Mouse (Mus musculus) intestine, embryonic 15.5 days (tissue): ENCODE results near the gene Piwil4. TPM values are rescaled to one million over a fixed set of nuclear protein-coding genes. Genes with fewer than 3 reads are reported as not detected.
"Not testable (repeated sequence)": the region's sequence is repeated elsewhere in the genome, so short reads cannot be mapped to it uniquely, and the experiment has no call there.

Experiments
- ATAC-seq: fragments of 200-750 bp; cut with Nextera tagmentation; 2 replicates; pipeline ENCODE4 v1.8.0; 2017; ENCODE audit warnings: moderate TSS enrichment, moderate library complexity
- H3K27ac ChIP-seq: fragments of 300-500 bp; sonication (generic); 2 replicates; pipeline ENCODE4 v1.5.1; 2015; ENCODE audit warnings: mild to moderate bottlenecking, inconsistent platforms
- H3K27me3 ChIP-seq: fragments of 300-500 bp; sonication (generic); replicated peaks from 2 replicates; pipeline ENCODE4 v1.6.1; 2015; ENCODE audit warnings: inconsistent platforms
- H3K36me3 ChIP-seq: fragments of 300-500 bp; sonication (generic); 2 replicates; pipeline ENCODE4 v1.6.1; 2015; ENCODE audit warnings: inconsistent platforms
- H3K4me1 ChIP-seq: fragments of 300-500 bp; sonication (generic); replicated peaks from 2 replicates; pipeline ENCODE4 v1.6.1; 2015; ENCODE audit warnings: inconsistent platforms
- H3K4me2 ChIP-seq: fragments of 300-500 bp; sonication (generic); replicated peaks from 2 replicates; pipeline ENCODE4 v1.6.1; 2015; ENCODE audit warnings: mild to moderate bottlenecking, inconsistent platforms
- H3K4me3 ChIP-seq: fragments of 300-500 bp; sonication (generic); replicated peaks from 2 replicates; pipeline ENCODE4 v1.5.1; 2015; ENCODE audit warnings: inconsistent platforms
- H3K9ac ChIP-seq: fragments of 300-500 bp; sonication (generic); 2 replicates; pipeline ENCODE4 v1.6.1; 2015; ENCODE audit warnings: inconsistent platforms
- H3K9me3 ChIP-seq: fragments of 300-500 bp; sonication (generic); 2 replicates; pipeline ENCODE4 v1.6.1; 2016; ENCODE audit warnings: inconsistent platforms
- WGBS: fragments of 180-500 bp; shearing (Covaris S2); methylation state at CpG from one replicate; pipeline ENCODE4 v1.1.7; 2015; 5-methylcytosine and 5-hydroxymethylcytosine counted together
- polyA plus RNA-seq: library from polyadenylated mRNA; unstranded; fragments of >200 nt; fragmentation: Nextera tagmentation; extraction: Ambion mirVana; gene quantifications from 2 replicates; pipeline ENCODE4 v1.2.1, GENCODE M21; 2015

The Piwil4 gene
- polyA plus RNA-seq, 1 experiment from 2014 or later = 0.20 TPM

DNA sequence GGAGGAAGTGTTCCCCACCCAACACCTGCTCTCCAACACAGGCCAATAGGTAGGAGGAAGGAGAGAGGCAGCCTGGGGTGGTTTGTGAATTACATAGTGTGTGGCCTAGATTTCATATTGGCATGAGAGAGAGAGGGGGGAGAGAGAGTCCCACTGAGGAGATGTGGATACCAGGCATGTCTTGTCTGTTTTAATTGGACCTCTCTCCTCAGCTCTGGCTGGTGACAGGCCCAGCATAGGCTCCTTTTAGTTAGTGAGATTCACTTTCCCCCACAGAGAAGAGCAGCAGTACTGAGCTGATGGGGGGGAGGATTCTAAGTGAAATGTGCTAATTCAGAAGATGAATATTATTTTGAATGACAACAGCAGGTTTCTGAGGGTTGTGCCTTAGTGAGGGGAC is 57.8 kb downstream of the Piwil4 start:
- no peak for ATAC-seq
- no peak overlapping the region for H3K9ac ChIP-seq

DNA sequence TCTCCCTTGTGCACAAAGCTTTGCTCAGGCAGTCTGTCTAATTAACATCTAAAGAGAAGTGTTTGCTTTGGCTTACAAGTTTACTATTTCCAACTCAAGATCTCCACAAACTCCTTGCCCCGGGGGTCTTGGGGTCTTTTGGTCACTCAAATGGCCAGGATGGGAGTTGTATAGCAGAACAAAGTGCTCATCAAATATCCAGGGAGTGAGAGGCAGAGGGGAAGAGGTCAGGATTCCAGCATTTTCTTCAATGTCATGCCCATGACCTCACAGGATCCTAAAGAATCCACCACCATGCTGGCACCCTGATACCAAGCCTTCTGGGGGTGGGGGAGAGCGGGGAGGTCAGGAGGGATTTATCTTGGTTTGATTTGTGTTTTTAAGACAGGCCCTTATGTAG is 59.9 kb downstream of the Piwil4 start:
- H3K27ac ChIP-seq = no peak overlapping the region
- no peak for ATAC-seq
- 50% methylated on average over 2 of the region's 2 CpGs for WGBS
- H3K9ac ChIP-seq = no peak overlapping the region
- H3K9me3 ChIP-seq = no peaks in the 10 kb centered on the region
- H3K27me3 ChIP-seq = no peaks in the 10 kb centered on the region
- H3K4me1 ChIP-seq = peaks cover 4% of the 10 kb centered on the region; the same call in 1 of the 2 replicates
- H3K4me3 ChIP-seq = no peak overlapping the region
- H3K36me3 ChIP-seq = no peaks in the 10 kb centered on the region
- H3K4me2 ChIP-seq = no peak overlapping the region

More for the DNA sequence above, 57.8 kb downstream of the Piwil4 start:
- H3K4me1 ChIP-seq = no peaks in the 10 kb centered on the region
- no peak overlapping the region for H3K4me2 ChIP-seq
- no peaks in the 10 kb centered on the region for H3K36me3 ChIP-seq
- H3K9me3 ChIP-seq = no peaks in the 10 kb centered on the region
- no peak overlapping the region for H3K27ac ChIP-seq
- no peaks in the 10 kb centered on the region for H3K27me3 ChIP-seq
- no peak overlapping the region for H3K4me3 ChIP-seq

DNA sequence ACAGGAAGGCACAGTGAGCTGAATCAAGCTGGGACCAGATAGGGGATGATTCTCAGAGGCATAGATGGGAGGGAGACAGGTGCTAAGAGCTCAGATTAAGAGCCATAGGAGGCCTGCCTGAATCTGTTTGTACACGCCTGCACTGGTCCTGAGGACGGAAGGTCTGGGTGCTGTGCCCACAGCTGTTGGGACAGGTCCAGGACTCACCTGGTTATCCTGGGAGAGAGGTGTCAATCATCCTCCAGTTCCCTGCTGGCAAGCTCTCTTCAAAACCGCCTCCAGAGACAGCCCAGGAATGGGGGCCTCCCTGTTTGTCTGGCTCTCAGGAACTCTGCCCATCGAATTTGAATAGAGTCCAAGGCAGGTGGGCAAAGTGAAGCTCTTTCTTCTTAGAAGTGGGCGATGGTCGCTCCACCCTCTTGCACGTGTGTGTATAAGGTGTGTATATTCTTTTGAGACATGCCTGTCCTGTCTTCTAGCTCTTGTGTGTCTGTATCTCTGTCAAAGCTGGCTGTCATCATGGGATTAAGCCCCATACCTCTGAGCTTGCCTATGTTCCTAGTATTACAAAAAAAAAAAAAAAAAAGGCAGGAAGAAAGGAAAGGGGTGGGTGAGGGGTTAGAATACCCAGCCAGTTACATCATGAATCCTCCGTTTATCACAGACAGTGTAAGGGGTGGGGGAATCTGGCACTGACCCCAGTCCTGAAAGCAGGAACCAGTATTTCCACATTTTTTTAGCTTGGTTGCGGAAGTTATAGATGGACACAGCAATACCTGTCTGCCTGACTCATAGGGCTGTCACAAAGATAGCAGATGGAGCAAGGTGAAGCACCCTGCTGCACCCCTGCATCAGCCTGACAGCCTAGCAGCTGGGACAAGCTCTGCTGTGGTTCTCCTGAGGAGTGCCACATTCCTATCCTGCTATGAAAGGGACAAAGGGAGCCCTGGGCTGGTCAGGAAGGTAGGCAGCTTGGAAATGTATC is 64.5 kb downstream of the Piwil4 start:
- H3K4me1 ChIP-seq = peaks cover 4% of the 10 kb centered on the region; the same call in 1 of the 2 replicates
- ATAC-seq = peak; percentile 94
- H3K27ac ChIP-seq = no peak overlapping the region
- no peaks in the 10 kb centered on the region for H3K27me3 ChIP-seq
- H3K36me3 ChIP-seq = no peaks in the 10 kb centered on the region
- no peak overlapping the region for H3K4me3 ChIP-seq
- 46% methylated on average over 9 of the region's 9 CpGs for WGBS
- H3K4me2 ChIP-seq = no peak overlapping the region
- H3K9me3 ChIP-seq = no peaks in the 10 kb centered on the region
- H3K9ac ChIP-seq = no peak overlapping the region

DNA sequence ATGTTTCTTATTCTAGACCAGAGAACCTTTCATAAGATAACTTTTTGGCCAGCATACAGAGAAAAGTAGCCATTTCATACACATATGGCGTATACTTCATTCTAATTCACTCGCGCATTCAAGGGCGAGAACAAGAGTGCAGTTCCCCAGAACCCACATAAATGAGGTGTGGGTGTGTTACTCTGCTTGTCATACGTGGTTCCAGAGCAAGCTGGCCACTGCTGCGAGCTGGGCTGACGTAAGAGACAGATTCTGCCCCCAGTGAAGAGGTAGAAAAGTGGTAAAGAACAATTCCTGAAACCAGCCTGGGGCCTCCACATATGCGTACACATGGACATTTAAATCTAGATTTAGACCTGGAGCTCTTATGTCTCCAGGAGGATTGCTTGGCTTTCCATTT is 66.0 kb downstream of the Piwil4 start:
- WGBS = 86% methylated on average over 8 of the region's 8 CpGs
- no peak overlapping the region for H3K27ac ChIP-seq
- no peak overlapping the region for H3K4me2 ChIP-seq
- no peak for ATAC-seq
- no peaks in the 10 kb centered on the region for H3K36me3 ChIP-seq
- no peaks in the 10 kb centered on the region for H3K27me3 ChIP-seq
- H3K9ac ChIP-seq = no peak overlapping the region
- H3K4me1 ChIP-seq = peaks cover 4% of the 10 kb centered on the region; the same call in 1 of the 2 replicates
- no peaks in the 10 kb centered on the region for H3K9me3 ChIP-seq
- H3K4me3 ChIP-seq = no peak overlapping the region

DNA sequence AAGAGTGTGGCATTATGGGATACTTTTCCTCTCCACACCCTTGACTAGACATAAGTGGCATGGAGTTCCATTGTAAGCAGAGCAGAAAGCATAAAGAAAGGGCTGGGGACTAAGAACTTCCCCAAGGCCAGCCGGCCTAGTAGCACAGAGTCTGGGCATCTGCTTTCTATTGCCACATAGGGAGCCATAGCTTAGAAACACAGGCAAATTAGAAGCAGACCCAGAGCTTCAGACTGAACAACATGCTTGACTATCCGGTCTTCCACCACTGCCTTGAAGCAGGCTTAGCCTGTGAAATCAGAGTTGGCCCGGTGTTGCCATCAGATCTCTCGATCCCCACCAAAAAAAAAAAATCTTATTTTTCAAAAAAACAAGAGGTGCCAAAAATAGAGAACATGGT is 67.4 kb downstream of the Piwil4 start:
- ATAC-seq = no peak
- no peak overlapping the region for H3K27ac ChIP-seq
- H3K36me3 ChIP-seq = no peaks in the 10 kb centered on the region
- peaks cover 4% of the 10 kb centered on the region; the same call in 1 of the 2 replicates for H3K4me1 ChIP-seq
- no peak overlapping the region for H3K4me2 ChIP-seq
- H3K27me3 ChIP-seq = no peaks in the 10 kb centered on the region
- no peaks in the 10 kb centered on the region for H3K9me3 ChIP-seq
- no peak overlapping the region for H3K9ac ChIP-seq
- H3K4me3 ChIP-seq = no peak overlapping the region
- WGBS = 88% methylated on average over 4 of the region's 4 CpGs

DNA sequence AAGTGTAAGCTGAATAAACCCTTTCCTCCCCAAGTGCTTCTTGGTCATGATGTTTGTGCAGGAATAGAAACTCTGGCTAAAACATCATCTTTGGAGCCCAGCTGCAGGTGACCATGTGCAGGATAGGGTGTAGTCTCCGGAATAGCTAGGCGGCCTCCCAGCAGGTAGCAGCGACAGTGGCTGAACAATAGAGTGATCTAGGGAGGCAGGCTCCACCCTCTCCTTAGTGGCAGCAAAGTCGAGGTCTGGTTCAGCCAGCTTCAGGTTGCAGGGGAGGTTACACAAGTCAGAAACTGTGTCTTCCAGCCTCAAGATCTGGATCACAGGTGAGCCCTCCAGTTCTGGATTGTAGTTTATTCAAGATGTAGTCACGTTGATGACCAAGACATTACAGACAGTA is 68.6 kb downstream of the Piwil4 start:
- H3K4me2 ChIP-seq, H3K27me3 ChIP-seq: not testable (repeated sequence)
- 59% methylated on average over 5 of the region's 5 CpGs for WGBS

DNA sequence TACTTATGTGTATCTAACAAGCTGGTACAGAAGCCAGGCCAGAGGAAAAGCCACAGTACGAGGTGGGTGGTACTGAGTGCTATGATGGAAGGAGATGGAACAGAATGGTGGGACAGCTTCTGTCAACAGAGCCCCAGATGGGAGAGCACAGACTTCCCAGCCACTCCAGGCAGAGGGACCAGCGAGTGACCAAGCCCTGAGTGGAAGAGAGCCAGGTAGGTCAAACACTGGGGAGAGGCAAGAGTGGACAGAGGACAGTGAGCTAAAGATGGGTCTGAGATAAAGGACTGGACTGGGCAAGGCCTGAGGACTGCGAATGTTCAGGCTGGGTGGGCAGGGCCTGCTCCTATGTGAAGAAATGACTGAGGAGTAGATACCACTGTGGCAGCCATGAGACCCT is 72.2 kb downstream of the Piwil4 start:
- 75% methylated on average over 3 of the region's 3 CpGs for WGBS
- Histone ChIP-seq H3K4me2 (no peak overlapping the region), H3K27me3 (no peaks in the 10 kb centered on the region), H3K4me3 (no peak overlapping the region), H3K36me3 (no peaks in the 10 kb centered on the region), H3K4me1 (no peaks in the 10 kb centered on the region), H3K27ac (no peak overlapping the region), H3K9me3 (no peaks in the 10 kb centered on the region), H3K9ac (no peak overlapping the region)
- no peak for ATAC-seq

More for the DNA sequence above, 68.6 kb downstream of the Piwil4 start:
- not testable (repeated sequence) for H3K4me3 ChIP-seq, H3K27ac ChIP-seq, H3K9ac ChIP-seq, H3K36me3 ChIP-seq, ATAC-seq, H3K4me1 ChIP-seq, H3K9me3 ChIP-seq

DNA sequence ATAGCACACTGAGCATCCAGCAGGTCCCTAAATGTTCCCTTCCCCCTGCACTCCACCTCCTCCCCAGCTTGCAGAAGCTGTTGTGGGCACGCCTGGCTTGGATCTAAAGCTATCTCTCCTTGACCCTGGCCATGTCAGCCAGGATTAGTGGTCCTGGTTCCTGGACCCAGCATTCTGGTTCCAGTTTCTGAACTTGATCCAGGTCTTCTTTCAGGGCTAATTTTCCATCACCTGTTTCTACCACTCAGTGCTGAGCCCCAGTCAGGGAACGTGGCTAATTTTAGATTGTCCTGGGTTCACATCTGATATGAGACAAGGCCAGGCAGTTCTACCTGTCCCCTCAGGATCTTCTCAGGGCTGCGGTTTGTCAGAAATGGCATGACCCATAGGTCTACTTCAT is 74.5 kb downstream of the Piwil4 start:
- H3K36me3 ChIP-seq = no peaks in the 10 kb centered on the region
- no peaks in the 10 kb centered on the region for H3K9me3 ChIP-seq
- ATAC-seq = no peak
- H3K4me2 ChIP-seq = no peak overlapping the region
- no peak overlapping the region for H3K4me3 ChIP-seq
- no peak overlapping the region for H3K27ac ChIP-seq
- no peak overlapping the region for H3K9ac ChIP-seq
- no peaks in the 10 kb centered on the region for H3K4me1 ChIP-seq
- WGBS = 81% methylated on average over 3 of the region's 3 CpGs
- no peaks in the 10 kb centered on the region for H3K27me3 ChIP-seq

DNA sequence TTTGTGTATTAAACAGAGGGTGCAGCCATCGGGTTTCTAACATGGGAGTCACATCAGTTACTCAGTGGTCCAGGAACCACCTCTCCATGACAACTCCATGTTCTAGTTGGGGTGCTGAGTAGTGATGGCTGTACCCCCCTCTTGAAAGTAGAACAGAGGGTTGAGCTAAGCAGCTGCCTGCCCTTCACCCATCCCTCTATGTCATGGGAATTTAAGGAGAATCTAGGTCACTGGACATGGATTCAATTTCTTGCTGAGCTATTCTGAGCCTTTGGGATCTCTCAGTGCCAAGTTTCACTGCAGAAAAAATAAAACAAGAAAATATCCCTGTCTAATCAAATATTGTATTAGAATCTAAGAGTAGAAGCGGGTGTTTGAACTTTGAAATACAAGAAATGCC is 76.9 kb downstream of the Piwil4 start:
- H3K36me3 ChIP-seq = no peaks in the 10 kb centered on the region
- H3K9ac ChIP-seq = no peak overlapping the region
- no peak overlapping the region for H3K27ac ChIP-seq
- no peak for ATAC-seq
- H3K4me1 ChIP-seq = no peaks in the 10 kb centered on the region
- H3K9me3 ChIP-seq = no peaks in the 10 kb centered on the region
- no peaks in the 10 kb centered on the region for H3K27me3 ChIP-seq
- H3K4me3 ChIP-seq = no peak overlapping the region
- no peak overlapping the region for H3K4me2 ChIP-seq
- WGBS = 90% methylated on average over 2 of the region's 2 CpGs

DNA sequence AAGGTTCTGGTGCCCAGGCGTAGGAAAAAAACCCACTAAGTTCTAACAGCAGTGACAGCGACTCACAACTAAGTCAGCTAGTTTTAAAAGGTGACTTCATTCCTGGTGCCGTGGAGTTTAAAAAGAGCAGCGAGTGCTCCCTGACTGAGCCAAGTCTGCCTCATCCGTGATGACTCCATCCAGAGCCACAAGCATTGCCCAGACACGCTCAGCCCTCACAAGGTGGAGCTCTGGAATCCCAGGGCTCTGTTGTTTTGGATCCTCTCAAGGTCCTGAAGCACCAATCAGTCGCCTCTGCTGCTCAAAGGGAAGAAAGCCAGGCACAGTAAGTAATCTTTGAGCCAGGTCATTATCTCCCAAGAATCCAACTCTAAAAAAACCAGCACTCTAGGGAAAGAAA is 77.7 kb downstream of the Piwil4 start:
- Histone ChIP-seq H3K4me1 (no peaks in the 10 kb centered on the region), H3K9ac (no peak overlapping the region), H3K4me3 (no peak overlapping the region), H3K27ac (no peak overlapping the region), H3K4me2 (no peak overlapping the region), H3K36me3 (no peaks in the 10 kb centered on the region), H3K27me3 (no peaks in the 10 kb centered on the region), H3K9me3 (no peaks in the 10 kb centered on the region)
- WGBS = 67% methylated on average over 7 of the region's 7 CpGs
- ATAC-seq = no peak

DNA sequence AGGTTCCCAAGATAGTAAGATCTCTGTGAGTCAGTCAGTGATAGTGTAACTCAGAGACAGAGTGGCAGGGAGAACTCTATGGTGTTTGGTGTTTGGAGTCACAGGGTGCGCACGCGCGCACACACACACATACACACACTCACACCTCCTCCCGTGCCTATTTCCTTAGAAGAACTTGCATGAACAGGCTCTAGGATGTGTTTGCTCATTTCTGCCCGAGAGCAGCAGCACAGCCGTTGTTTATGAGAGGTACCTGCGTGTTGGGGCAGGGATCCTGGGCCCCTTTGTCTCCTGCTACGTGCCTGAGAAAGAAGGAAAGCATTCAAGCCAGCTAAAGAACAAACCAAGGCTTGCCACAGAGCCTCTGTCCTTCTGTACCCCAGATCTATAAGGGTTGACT is 78.4 kb downstream of the Piwil4 start:
- no peak overlapping the region for H3K27ac ChIP-seq
- H3K36me3 ChIP-seq = no peaks in the 10 kb centered on the region
- no peak overlapping the region for H3K4me3 ChIP-seq
- H3K4me2 ChIP-seq = no peak overlapping the region
- H3K4me1 ChIP-seq = no peaks in the 10 kb centered on the region
- ATAC-seq = no peak
- no peak overlapping the region for H3K9ac ChIP-seq
- H3K27me3 ChIP-seq = no peaks in the 10 kb centered on the region
- no peaks in the 10 kb centered on the region for H3K9me3 ChIP-seq
- 71% methylated on average over 9 of the region's 9 CpGs for WGBS

DNA sequence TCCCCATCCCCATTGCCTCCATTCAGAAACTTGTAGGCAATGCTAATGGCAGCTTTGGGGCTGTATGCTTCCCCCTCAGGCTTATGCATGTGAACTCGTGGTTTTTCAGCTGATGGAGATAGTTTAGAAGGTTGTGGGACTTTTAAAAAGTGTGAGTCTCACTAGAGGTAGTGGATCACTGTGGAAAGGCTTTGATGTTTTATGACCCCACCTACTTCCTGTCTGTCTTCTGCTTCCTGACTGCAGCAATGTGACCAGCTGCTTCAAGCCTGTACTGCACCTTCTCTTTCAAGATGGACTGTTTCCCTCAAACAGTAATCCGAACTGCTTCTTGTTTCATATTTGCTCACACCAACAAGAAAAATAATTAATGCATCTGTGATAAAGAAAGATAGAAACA is 82.6 kb downstream of the Piwil4 start:
- ATAC-seq = no peak
- H3K36me3 ChIP-seq = no peaks in the 10 kb centered on the region
- H3K4me3 ChIP-seq = no peak overlapping the region
- H3K9ac ChIP-seq = no peak overlapping the region
- no peaks in the 10 kb centered on the region for H3K27me3 ChIP-seq
- H3K9me3 ChIP-seq = no peaks in the 10 kb centered on the region
- no peaks in the 10 kb centered on the region for H3K4me1 ChIP-seq
- H3K27ac ChIP-seq = no peak overlapping the region
- H3K4me2 ChIP-seq = no peak overlapping the region
- 41% methylated on average over 2 of the region's 2 CpGs for WGBS

DNA sequence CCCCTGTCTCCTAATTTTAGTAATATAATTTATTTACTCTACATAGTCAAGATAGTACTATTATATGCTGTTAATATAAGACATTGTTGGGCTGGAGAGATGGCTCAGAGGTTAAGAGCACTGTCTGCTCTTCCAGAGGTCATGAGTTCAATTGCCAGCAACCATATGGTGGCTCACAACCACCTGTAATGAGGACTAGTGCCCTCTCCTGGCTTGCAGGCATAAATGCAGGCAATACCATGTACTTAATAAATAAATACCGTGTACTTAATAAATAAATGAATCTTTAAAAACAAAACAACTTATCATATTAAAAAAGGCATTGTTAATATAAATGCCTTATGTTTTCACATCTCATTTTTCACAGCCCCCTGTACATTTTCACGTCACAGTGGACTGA is 86.5 kb downstream of the Piwil4 start:
- Histone ChIP-seq H3K9ac (no peak overlapping the region), H3K4me1 (no peaks in the 10 kb centered on the region), H3K9me3 (no peaks in the 10 kb centered on the region), H3K4me2 (no peak overlapping the region), H3K27me3 (no peaks in the 10 kb centered on the region), H3K27ac (no peak overlapping the region), H3K4me3 (no peak overlapping the region), H3K36me3 (no peaks in the 10 kb centered on the region)
- no peak for ATAC-seq
- WGBS = 76% methylated on average over 2 of the region's 2 CpGs
